Mouse (Mus musculus): Measurements from ENCODE around the gene Gm17374.
A peak's percentile ranks its signal among the peaks of the same experiment; 100 is the strongest.
"Not testable (repeated sequence)": the region's sequence is repeated elsewhere in the genome, so short reads cannot be mapped to it uniquely, and the experiment has no call there.

Gene Gm17374

GRCm38 (mm10) chr2:140151743-140152142 lies at the start of gene Gm17374:
Gm17374 (plus strand) TSS chr2:140152043.
- DNase-seq = not testable (repeated sequence)

GRCm38 (mm10) chr2:140104951-140105350 lies 46.9 kb upstream of the Gm17374 start:
- no peak for DNase-seq

GRCm38 (mm10) chr2:140107641-140108040 lies 44.2 kb upstream of the Gm17374 start:
- DNase-seq = no peak

- DNase-seq = no peak
Measured at GRCm38 (mm10) chr2:140108945-140109344, 42.9 kb upstream of the Gm17374 start.

DNA sequence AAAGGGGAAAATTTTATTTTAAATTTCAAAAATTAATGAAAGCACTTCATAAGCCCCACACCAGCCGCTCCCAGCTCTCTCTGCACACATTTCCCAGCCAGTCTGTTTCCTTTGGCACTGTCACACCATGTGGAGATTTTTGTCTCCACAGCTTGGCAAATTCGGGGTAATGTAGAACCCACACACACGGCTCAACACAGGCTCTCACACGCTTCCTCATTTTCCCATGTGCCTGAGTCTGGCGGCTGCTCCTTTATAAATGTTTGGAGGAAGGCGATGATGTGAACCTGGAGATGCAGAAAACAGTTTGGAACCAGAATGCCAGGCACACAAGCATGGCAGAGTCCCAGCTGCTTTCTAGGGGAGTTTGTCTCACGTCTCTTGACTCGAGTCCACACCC lies 38.0 kb upstream of the Gm17374 start:
- no peak for DNase-seq

DNA sequence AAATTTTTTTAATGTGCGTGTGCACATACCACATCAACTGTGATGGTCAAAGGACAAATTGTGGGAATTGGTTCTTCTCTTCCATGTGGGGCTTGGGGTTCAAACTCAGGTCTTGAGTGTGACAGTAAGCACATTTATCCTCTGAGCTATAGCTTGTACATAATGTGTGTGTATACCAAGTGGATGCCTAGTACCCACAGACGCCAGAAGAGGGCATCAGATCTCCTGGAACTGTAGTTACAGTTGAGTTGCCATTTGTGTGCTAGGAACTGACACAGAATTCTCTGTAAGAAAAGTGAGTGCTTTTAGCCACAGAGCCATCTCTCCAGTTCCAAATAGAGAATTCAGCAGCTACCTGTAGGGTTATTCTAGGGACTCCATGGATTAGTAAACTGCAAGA lies 26.3 kb upstream of the Gm17374 start:
- DNase-seq = no peak

DNA sequence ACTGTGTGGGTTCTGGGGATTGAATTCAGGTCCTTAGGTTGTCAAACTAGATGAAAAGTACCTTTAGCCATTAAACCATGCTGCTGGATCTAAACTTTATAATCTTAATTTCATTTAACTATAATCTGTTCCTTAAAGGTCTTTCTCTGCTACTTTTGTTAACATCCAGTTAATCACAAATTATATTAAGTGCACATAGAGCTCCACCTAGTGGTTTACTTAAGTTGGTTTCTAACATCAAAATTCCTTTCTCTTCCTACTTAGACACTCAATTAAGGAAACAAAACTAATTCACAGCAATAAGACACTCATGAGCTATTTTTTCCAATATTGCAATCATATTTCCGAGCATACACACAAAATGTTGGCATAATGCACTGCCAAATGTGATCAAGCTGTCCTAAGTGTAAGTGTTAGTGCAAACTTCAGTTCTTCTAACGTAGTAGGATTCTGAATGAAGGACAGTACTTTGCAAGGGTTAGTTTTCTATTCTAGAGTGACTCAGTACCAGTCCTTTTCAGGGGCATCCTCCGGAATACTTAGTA lies 7.4 kb downstream of the Gm17374 start:
- DNase-seq = no peak

- no peak for DNase-seq
Measured at GRCm38 (mm10) chr2:140163351-140163854, 11.6 kb downstream of the Gm17374 start.

- DNase-seq = no peak
Measured at GRCm38 (mm10) chr2:140169057-140169456, 17.2 kb downstream of the Gm17374 start.

GRCm38 (mm10) chr2:140170127-140170802 lies 18.4 kb downstream of the Gm17374 start, which contains the start of the genes Esf1 and Ndufaf5:
Esf1 (minus strand) TSS chr2:140170564.
Ndufaf5 (plus strand) TSS chr2:140170649.
- DNase-seq = peak; percentile 96

DNA sequence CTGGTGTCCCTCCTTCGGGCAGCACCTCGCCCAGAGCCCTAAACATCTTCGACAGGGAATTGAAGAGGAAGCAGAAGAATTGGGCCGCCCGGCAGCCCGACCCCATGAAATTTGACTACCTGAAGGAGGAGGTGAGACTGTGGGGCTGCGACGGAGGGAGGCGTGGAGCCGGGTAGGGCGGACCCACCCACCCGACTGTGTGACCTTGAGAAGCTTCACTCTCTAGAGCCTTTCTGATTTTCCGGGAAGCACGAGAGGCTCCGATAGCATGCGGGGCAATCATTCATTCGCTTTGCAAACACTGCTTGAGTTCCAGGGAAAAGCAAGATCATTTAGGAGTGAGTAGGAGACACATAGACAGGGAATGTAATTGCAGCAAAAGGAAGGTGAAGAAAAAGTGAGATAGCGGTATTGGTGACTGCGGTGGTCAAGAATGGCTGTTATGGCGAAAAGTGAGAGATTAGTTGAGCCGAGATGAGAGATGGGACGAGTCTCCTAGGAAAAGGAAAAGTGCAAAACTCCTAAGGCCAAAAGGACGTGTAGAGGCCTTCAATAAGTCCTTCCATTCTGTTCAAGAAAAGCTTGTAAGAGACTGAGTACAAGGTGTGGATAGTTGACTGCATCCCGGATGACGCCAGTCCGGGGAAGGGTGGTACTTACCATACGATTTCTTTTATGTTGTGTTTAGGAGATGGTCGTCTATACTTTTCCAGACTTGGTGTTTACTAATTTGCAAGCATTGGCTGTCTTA lies 19.1 kb downstream of the Gm17374 start:
- DNase-seq = peak; percentile 7

GRCm38 (mm10) chr2:140185685-140186210 lies 33.9 kb downstream of the Gm17374 start:
- not testable (repeated sequence) for DNase-seq

DNA sequence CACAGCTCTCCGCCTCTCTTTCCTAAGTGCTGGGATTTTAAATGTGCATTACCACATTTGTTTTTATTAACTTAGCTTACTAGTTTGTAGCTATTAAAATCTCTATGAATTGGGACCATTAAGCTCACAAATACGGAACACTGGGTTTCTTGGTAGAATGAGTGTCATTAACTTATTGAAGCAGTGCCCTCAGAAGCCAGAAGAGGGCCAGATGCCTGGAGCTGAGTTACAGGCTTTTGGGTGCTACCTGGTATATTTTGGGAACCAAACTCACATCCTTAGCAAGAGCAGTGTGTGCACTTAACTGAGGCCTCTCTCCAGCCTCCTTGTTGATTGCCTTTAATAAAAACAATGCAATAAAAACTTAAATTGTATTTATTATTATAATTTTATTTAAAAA lies 48.9 kb downstream of the Gm17374 start:
- no peak for DNase-seq

DNA sequence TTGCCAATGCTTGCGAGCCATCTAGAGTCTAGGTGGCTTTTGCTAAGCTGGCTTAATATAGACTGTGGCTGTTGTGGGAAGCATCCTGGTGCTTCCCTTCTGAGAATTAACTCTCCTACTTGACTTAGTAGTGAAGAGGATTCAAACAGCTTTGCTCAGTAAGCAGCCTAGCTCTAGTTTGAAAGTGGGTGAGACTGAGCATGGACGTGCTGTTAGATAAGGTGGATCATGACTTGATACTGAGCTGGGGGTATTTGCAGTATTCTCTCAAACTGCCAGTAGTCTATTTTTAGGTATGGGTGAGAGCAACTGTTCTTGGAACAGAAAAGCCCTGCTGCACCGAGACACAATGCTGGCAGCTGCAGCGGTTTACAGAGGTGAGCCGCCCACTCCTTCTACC lies 50.7 kb downstream of the Gm17374 start:
- no peak for DNase-seq
